Mouse (Mus musculus) hindlimb bud, embryonic 11.5 days (tissue): ENCODE data around the gene Gfod2.

ENCODE experiments used
- DNase-seq: peaks from one replicate; pipeline ENCODE4 v3.0.0-alpha.2; 2012; ENCODE audit warnings: low read depth, low spot score; ENCODE audit errors: extremely low spot score

The Gfod2 gene

GRCm38 (mm10) chr8:105758277-105759108 is at the start of gene Gfod2:
Gene Gfod2, minus strand, starts transcription at chr8:105758664.
- DNase-seq: peak; percentile 66

- DNase-seq: no peak
Observed at GRCm38 (mm10) chr8:105807766-105808165, 49.3 kb upstream of the Gfod2 start.

- DNase-seq: no peak
Observed at GRCm38 (mm10) chr8:105805964-105806363, 47.5 kb upstream of the Gfod2 start.

GRCm38 (mm10) chr8:105805346-105805745 is 46.9 kb upstream of the Gfod2 start:
- DNase-seq: no peak

GRCm38 (mm10) chr8:105804797-105805196 is 46.3 kb upstream of the Gfod2 start:
- DNase-seq: no peak

- DNase-seq: no peak
Observed at GRCm38 (mm10) chr8:105801153-105801904, 42.9 kb upstream of the Gfod2 start.

- no peak for DNase-seq
Observed at GRCm38 (mm10) chr8:105799091-105799812, 40.8 kb upstream of the Gfod2 start.

- DNase-seq: no peak
Observed at GRCm38 (mm10) chr8:105798408-105798807, 39.9 kb upstream of the Gfod2 start.

GRCm38 (mm10) chr8:105795785-105796184 is 37.3 kb upstream of the Gfod2 start:
- DNase-seq: no peak

- no peak for DNase-seq
Observed at GRCm38 (mm10) chr8:105794009-105794598, 35.6 kb upstream of the Gfod2 start.

GRCm38 (mm10) chr8:105793331-105793730 is 34.9 kb upstream of the Gfod2 start:
- DNase-seq: no peak

GRCm38 (mm10) chr8:105789626-105790025 is 31.2 kb upstream of the Gfod2 start:
- DNase-seq: no peak

GRCm38 (mm10) chr8:105788927-105789326 is 30.5 kb upstream of the Gfod2 start:
- DNase-seq: no peak

- peak; percentile 39 for DNase-seq
Observed at GRCm38 (mm10) chr8:105788241-105788640, 29.8 kb upstream of the Gfod2 start.

- no peak for DNase-seq
Observed at GRCm38 (mm10) chr8:105780298-105780697, 21.8 kb upstream of the Gfod2 start.

- no peak for DNase-seq
Observed at GRCm38 (mm10) chr8:105777833-105778232, 19.4 kb upstream of the Gfod2 start.

GRCm38 (mm10) chr8:105774498-105774897 is 16.0 kb upstream of the Gfod2 start:
- DNase-seq: no peak

- DNase-seq: no peak
Observed at GRCm38 (mm10) chr8:105773441-105773861, 15.0 kb upstream of the Gfod2 start.

GRCm38 (mm10) chr8:105771398-105772175 is 13.1 kb upstream of the Gfod2 start:
- DNase-seq: no peak

- DNase-seq: no peak
Observed at GRCm38 (mm10) chr8:105770609-105771008, 12.1 kb upstream of the Gfod2 start.
